Mouse (Mus musculus): ENCODE measurements around the gene Rbbp8nl. TPM values are rescaled to one million over a fixed set of nuclear protein-coding genes. Genes with fewer than 3 reads are reported as not detected.

Rbbp8nl gene
- polyA plus RNA-seq, 1 experiment, result not detected

DNA sequence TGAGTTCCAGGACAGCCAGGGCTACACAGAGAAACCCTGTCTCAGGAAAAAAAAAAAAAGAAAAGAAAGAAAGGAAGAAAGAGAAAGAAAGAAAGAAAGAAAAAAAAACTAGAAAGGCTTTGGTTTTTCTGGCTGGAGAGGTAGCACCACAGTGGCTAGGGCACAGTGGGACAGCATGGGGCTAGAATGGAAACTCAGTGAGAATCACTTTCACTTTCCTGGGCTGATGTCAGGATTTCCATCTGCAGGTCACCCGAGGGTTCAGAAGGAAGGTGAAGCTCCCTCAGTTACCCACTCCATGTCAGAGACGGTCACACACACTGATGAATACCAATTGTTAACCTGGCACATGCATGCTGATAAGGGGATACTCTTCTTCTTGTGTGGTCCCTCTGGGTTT, 18.0 kb upstream of the Rbbp8nl start:
- TF ChIP-seq CTCF (IDR thresholded peaks at IDR 0.05; ENCODE audit: low read depth, low read length), result no peak
- TF ChIP-seq POLR2A (IDR thresholded peaks at IDR 0.05; ENCODE audit: borderline replicate concordance, low read depth, low read length), result no peak

DNA sequence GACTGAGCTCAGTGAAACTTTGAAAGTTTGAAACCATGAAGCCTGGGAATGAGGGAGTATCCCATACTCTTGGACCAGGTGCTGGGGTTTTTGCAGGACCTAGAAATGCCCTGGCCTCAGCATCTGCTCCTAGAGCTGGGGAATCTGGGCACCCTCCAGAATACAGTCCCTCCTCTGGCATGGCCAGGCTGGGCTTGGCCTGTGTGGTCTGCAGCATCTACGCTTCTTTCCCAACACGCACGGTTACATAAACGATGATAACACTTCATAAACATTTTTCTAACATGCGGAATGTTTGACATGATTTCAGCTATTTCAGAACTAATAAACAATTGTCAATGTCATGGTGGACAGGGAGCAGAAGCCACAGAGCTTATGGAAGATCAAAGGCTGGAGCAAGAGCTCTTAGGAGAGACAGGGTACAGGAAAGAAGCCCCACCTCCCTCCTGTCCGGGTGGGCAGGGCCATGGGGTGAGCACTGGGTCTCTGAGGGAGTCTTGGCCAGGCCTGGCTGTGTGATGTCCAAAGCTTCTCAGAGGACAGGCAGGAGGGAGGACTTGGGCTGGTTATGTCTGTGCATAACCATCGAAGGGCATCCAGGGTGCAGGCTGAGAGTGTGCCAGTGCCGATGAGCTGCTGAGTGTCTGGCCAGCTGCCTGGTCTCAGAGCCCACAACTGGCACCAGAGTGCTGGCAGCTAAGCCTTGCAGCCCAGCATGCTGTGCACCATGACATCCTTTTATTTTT, 16.9 kb upstream of the Rbbp8nl start:
- Histone ChIP-seq H3K27ac (ENCODE audit: insufficient read depth, low read depth, low read length) (no peak overlapping the region), H3K4me3 (ENCODE audit: insufficient read depth, low read length) (no peak overlapping the region), H3K4me1 (ENCODE audit: control insufficient read depth, insufficient read depth, low read length) (no peaks in the 10 kb centered on the region)
- TF ChIP-seq POLR2A (IDR thresholded peaks at IDR 0.05; ENCODE audit: borderline replicate concordance, low read depth, low read length), result no peak
- TF ChIP-seq CTCF (IDR thresholded peaks at IDR 0.05; ENCODE audit: low read depth, low read length), result no peak

More for the DNA sequence above, 18.0 kb upstream of the Rbbp8nl start:
- Histone ChIP-seq H3K4me1 (ENCODE audit: control insufficient read depth, insufficient read depth, low read length) (no peaks in the 10 kb centered on the region), H3K4me3 (ENCODE audit: insufficient read depth, low read length) (no peak overlapping the region), H3K27ac (ENCODE audit: insufficient read depth, low read depth, low read length) (no peak overlapping the region)

DNA sequence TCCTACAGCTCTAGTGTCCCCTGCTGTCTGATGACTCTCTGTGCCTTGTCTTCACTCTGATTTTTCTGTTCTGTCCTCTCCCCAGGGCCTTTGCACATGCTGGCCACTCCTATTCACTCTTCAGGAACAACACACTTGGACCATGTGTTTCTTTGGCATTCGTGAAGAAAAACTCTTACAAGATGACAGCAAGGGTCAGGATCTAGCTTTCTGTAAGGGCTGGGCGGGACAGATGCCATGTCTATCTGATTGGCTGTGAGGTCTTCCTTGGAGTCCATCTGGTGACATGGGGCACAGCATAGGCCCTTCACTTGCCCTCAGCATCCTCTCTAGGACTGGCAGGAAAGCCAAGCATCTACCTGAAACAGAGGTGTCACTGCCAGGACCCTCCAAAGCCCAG, 16.3 kb upstream of the Rbbp8nl start:
- Histone ChIP-seq H3K4me3 (ENCODE audit: insufficient read depth, low read length) (no peak overlapping the region), H3K27ac (ENCODE audit: insufficient read depth, low read depth, low read length) (no peak overlapping the region), H3K4me1 (ENCODE audit: control insufficient read depth, insufficient read depth, low read length) (no peaks in the 10 kb centered on the region)
- TF ChIP-seq CTCF (IDR thresholded peaks at IDR 0.05; ENCODE audit: low read depth, low read length) (no peak), POLR2A (IDR thresholded peaks at IDR 0.05; ENCODE audit: borderline replicate concordance, low read depth, low read length) (no peak)

DNA sequence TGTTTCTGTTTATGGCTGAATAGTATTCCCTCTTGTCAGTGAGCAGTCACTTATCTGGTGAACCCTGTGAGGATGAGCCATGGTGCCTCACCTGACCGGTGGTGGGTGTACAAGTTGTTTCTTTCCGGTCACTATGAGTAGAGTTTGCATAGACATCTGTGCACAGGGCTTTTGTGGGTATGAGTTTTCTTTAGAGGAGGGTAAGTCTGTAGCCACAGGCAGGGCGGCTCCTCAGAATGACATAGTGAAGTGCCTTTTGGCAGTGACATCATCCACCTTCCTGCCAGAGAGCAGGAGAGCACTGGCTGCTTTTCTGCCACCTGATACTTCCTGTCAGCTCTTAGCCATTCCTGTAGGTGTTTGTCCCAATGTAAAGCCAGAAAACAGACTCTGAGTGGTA, 15.8 kb upstream of the Rbbp8nl start:
- Histone ChIP-seq H3K4me1 (ENCODE audit: control insufficient read depth, insufficient read depth, low read length) (no peaks in the 10 kb centered on the region), H3K27ac (ENCODE audit: insufficient read depth, low read depth, low read length) (no peak overlapping the region), H3K4me3 (ENCODE audit: insufficient read depth, low read length) (no peak overlapping the region)
- TF ChIP-seq CTCF (IDR thresholded peaks at IDR 0.05; ENCODE audit: low read depth, low read length), result no peak
- no peak for TF ChIP-seq POLR2A (IDR thresholded peaks at IDR 0.05; ENCODE audit: borderline replicate concordance, low read depth, low read length)

DNA sequence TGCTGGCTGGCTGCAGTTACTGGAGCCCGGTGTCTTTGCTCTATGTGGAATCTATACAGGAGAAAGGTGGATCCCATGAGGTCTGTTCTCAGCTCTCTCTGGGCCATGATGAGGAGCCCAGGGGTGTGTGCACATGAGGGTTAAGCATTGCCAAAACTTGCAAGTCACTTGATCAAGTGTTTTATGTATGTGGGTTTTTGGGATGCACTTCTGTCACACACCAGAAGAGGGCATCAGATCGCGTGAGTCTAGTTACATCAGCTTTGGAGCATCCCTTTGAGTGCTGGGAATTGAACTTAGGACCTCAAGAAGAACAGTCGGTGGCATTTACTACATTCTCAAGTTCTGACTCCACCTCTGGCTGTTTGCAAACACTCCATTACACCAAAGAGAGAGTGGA, 14.9 kb upstream of the Rbbp8nl start:
- TF ChIP-seq POLR2A (IDR thresholded peaks at IDR 0.05; ENCODE audit: borderline replicate concordance, low read depth, low read length) (no peak), CTCF (IDR thresholded peaks at IDR 0.05; ENCODE audit: low read depth, low read length) (no peak)
- Histone ChIP-seq H3K4me1 (ENCODE audit: control insufficient read depth, insufficient read depth, low read length) (no peaks in the 10 kb centered on the region), H3K4me3 (ENCODE audit: insufficient read depth, low read length) (no peak overlapping the region), H3K27ac (ENCODE audit: insufficient read depth, low read depth, low read length) (no peak overlapping the region)

DNA sequence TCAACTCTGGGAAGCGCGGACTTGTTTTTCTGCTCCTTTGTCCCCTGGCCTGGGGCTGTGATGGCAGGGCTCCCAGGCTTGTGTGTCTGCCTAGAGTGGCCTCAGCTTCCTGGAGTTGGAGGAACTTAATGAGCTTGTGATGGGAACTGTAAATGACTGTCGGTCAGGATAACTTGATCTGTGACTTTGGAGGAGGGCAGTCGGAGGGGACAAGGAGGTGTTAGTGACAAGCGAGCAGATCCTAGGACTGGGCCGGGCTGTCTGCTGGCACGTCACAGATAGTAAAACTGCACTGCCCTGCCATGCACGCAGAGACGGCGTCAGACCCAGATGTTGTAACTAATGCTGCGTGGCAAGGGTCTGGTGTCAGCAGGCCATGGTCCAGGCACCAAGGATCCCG, 13.8 kb upstream of the Rbbp8nl start:
- no peak overlapping the region for H3K27ac ChIP-seq (ENCODE audit: insufficient read depth, low read depth, low read length)
- TF ChIP-seq POLR2A (IDR thresholded peaks at IDR 0.05; ENCODE audit: borderline replicate concordance, low read depth, low read length), result no peak
- no peak for TF ChIP-seq CTCF (IDR thresholded peaks at IDR 0.05; ENCODE audit: low read depth, low read length)
- H3K4me1 ChIP-seq (ENCODE audit: control insufficient read depth, insufficient read depth, low read length), result no peaks in the 10 kb centered on the region
- no peak overlapping the region for H3K4me3 ChIP-seq (ENCODE audit: insufficient read depth, low read length)

DNA sequence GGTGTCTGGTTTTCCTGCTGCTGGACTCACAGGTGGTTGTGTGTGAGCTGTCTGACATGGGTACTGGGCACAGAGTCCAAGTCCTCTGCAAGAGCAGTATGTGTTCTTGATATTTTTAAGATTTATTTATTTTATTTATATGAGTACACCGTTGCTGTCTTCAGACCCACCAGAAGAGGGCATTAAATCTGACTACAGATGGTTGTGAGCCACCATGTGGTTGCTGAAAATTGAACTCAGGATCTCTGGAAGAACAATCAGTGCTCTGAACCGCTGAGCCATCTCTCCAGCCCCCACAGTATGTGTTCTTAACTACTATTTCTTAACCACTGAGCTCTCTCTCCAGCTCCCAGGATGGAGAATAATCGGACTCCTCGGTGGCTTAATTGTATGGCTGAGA, 12.5 kb upstream of the Rbbp8nl start:
- H3K4me3 ChIP-seq (ENCODE audit: insufficient read depth, low read length), result no peak overlapping the region
- TF ChIP-seq CTCF (IDR thresholded peaks at IDR 0.05; ENCODE audit: low read depth, low read length) (no peak), POLR2A (IDR thresholded peaks at IDR 0.05; ENCODE audit: borderline replicate concordance, low read depth, low read length) (no peak)
- H3K27ac ChIP-seq (ENCODE audit: insufficient read depth, low read depth, low read length), result no peak overlapping the region
- H3K4me1 ChIP-seq (ENCODE audit: control insufficient read depth, insufficient read depth, low read length), result no peaks in the 10 kb centered on the region

DNA sequence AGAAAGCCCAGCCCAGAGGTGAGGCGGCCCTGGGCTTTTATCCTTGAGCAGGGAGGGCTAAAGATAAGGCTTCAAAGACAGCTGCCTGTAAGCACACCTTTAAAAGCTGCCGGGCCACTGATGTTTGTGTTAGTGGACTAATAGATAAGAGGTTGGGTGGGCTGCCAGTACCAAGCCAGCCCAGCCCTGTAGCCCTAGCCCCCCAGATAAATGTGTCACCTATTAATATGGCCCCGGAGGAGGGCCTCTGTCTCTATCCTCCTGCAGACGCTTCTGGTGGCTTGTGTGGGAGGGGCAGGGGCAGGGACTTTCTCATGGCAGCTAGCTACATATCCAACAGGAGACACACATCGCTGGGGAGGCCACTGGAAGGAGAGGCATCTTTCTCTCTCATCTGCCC, 11.1 kb upstream of the Rbbp8nl start:
- TF ChIP-seq POLR2A (IDR thresholded peaks at IDR 0.05; ENCODE audit: borderline replicate concordance, low read depth, low read length), result no peak
- no peak for TF ChIP-seq CTCF (IDR thresholded peaks at IDR 0.05; ENCODE audit: low read depth, low read length)
- Histone ChIP-seq H3K4me3 (ENCODE audit: insufficient read depth, low read length) (no peak overlapping the region), H3K4me1 (ENCODE audit: control insufficient read depth, insufficient read depth, low read length) (no peaks in the 10 kb centered on the region), H3K27ac (ENCODE audit: insufficient read depth, low read depth, low read length) (no peak overlapping the region)

DNA sequence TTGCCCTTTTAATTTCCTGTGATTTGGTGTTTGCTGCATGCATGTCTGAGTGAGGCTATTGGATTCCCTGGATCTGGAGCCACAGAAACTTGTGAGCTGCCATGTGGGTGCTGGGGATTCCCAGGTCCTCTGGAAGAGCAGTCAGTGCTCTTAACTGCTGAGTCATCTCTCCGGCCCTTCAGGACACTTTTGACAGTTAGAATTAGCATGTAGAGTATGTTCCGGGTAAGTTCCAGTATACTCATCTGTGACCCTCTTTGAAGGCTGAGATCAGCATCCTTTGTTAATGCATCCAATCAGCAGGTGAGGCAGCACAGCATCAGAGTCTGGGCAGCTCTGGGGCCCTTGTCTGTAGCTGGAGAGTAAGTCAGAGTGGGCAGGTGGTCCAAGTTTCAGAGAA, 10.6 kb upstream of the Rbbp8nl start:
- Histone ChIP-seq H3K4me3 (ENCODE audit: insufficient read depth, low read length) (no peak overlapping the region), H3K4me1 (ENCODE audit: control insufficient read depth, insufficient read depth, low read length) (no peaks in the 10 kb centered on the region), H3K27ac (ENCODE audit: insufficient read depth, low read depth, low read length) (no peak overlapping the region)
- no peak for TF ChIP-seq CTCF (IDR thresholded peaks at IDR 0.05; ENCODE audit: low read depth, low read length)
- no peak for TF ChIP-seq POLR2A (IDR thresholded peaks at IDR 0.05; ENCODE audit: borderline replicate concordance, low read depth, low read length)

DNA sequence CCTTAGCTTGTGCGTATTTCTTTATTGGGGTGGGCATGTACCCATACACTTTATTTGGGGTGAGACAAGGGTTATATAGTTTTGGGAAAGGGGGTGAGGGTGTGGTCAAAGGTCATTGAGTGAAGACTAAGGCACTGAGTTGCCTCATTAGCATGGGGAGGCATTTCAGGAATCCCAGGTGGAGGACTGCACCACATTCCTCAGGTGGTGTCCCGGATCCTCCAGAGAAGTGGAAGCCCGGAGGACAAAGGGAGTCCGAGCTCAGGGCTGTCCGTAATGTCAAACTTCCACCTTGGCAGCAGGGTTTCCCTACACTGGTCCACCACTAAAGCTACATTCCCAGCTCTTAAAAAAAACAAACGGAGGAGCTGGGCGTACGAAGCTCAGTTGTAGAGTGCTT, 3.2 kb upstream of the Rbbp8nl start:
- Histone ChIP-seq H3K4me1 (ENCODE audit: control insufficient read depth, insufficient read depth, low read length) (no peaks in the 10 kb centered on the region), H3K4me3 (ENCODE audit: insufficient read depth, low read length) (no peak overlapping the region), H3K27ac (ENCODE audit: insufficient read depth, low read depth, low read length) (no peak overlapping the region)
- TF ChIP-seq CTCF (IDR thresholded peaks at IDR 0.05; ENCODE audit: low read depth, low read length), result no peak
- no peak for TF ChIP-seq POLR2A (IDR thresholded peaks at IDR 0.05; ENCODE audit: borderline replicate concordance, low read depth, low read length)
